ENCODE assay signal across 13 mouse cellular contexts in the genomic region with DNA sequence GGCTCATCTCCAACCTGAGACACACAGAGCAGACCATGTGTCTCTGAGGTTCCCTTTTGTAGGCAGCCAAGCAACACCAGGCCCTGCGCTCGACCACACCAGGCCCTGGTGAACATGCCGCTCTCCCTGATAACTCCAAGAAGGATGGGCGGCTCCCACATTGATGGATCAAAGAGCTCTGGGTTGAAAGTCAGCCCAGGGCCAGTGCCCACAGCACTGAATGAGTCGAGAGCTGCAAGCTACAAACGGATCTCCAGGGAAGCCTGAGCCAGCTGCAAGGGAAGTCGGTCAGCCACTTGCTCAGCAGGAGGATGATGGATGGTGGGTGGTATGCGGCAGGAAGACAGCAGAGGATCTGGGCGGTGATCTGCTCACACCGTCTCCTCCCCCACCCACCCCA. TPM values are rescaled to one million over a fixed set of nuclear protein-coding genes. Genes with fewer than 3 reads are reported as not detected.
DNase-seq lines count a peak whose midpoint lies in the region; ATAC-seq lines count a peak whose summit lies in the region.
"Had no signal": no experiment of that assay in that cellular context is flagged by ENCODE, and none has a peak within 500 bp of the region (broad histone marks: within the 10 kb centered on the region; RNA-seq: fewer than 3 reads in every experiment).

No protein-coding gene starts in this region.

- no peaks in the 10 kb centered on the region for H3K9me3 ChIP-seq in kidney, embryonic 15.5 days (replicated peaks)
- no peaks in the 10 kb centered on the region for H3K9me3 ChIP-seq in midbrain, embryonic 16.5 days (replicated peaks; ENCODE audit: control insufficient read depth, low read length, poor library complexity, severe bottlenecking)
- H3K9me3 ChIP-seq: forebrain, embryonic 10.5 days; hindbrain, embryonic 10.5 days had no signal

- 35% methylated on average over 10 of the region's 10 CpGs for WGBS in kidney, embryonic 15.5 days
- 77% methylated on average over 10 of the region's 10 CpGs for WGBS in midbrain, embryonic 16.5 days

- H3K4me1 ChIP-seq in kidney, embryonic 15.5 days, result no peaks in the 10 kb centered on the region
- no peaks in the 10 kb centered on the region for H3K4me1 ChIP-seq in midbrain, embryonic 16.5 days (ENCODE audit: control insufficient read depth, insufficient read depth, low read length)

- H3K27ac ChIP-seq in kidney, embryonic 15.5 days, result peak overlapping the region; percentile 65
- H3K27ac ChIP-seq in midbrain, embryonic 16.5 days (ENCODE audit: low read length), result no peak overlapping the region

- ATAC-seq in kidney, embryonic 15.5 days (replicated peaks; ENCODE audit: low FRiP score), result peak; percentile 49; the same call in 1 of the 2 replicates
- no peak for ATAC-seq in midbrain, embryonic 16.5 days

- H3K27me3 ChIP-seq in kidney, embryonic 15.5 days, result no peaks in the 10 kb centered on the region
- H3K27me3 ChIP-seq in midbrain, embryonic 16.5 days (ENCODE audit: control insufficient read depth, insufficient read depth, low read depth, low read length), result no peaks in the 10 kb centered on the region
- H3K27me3 ChIP-seq: megakaryocyte, embryonic 14.5 days had no signal

- no peak overlapping the region for H3K4me2 ChIP-seq in kidney, embryonic 15.5 days
- H3K4me2 ChIP-seq in midbrain, embryonic 16.5 days (ENCODE audit: low read length), result no peak overlapping the region

- no peak overlapping the region for H3K9ac ChIP-seq in kidney, embryonic 15.5 days
- no peak overlapping the region for H3K9ac ChIP-seq in midbrain, embryonic 16.5 days (ENCODE audit: low read depth, low read length)

- DNase-seq in embryo, embryonic 10 days (ENCODE audit: low spot score), result peak; percentile 26
- no peak for DNase-seq in embryo, embryonic 11 days
- no peak for DNase-seq in kidney, adult 18-20 months
- peak; percentile 52 for DNase-seq in ES-CJ7 (ENCODE audit: low read depth, low spot score)
- peak; percentile 41 to 67 for DNase-seq in kidney, postnatal 36 days
- DNase-seq in gastrocnemius, adult 18-20 months (ENCODE audit: low spot score), result no peak
- DNase-seq: B cell, adult 2 months; cerebellum, adult 9-10 months had no signal

- no peak overlapping the region for H3K4me3 ChIP-seq in kidney, embryonic 15.5 days (replicated peaks)
- H3K4me3 ChIP-seq in midbrain, embryonic 16.5 days (ENCODE audit: low read depth, low read length), result no peak overlapping the region
- H3K4me3 ChIP-seq: forebrain, embryonic 10.5 days; hindbrain, embryonic 10.5 days; megakaryocyte, embryonic 14.5 days had no signal

- H3K36me3 ChIP-seq in kidney, embryonic 15.5 days, result peaks cover 73% of the 10 kb centered on the region
- H3K36me3 ChIP-seq in midbrain, embryonic 16.5 days (ENCODE audit: control insufficient read depth, insufficient read depth, low read length), result peaks cover 30% of the 10 kb centered on the region

RNA-seq across cellular contexts. Expression of gene Ap5z1, which starts 6.4 kb away (rescaled TPM):
- 10.2 and 12.9 TPM in 2 replicates for polyA plus RNA-seq in kidney, embryonic 15.5 days (2015; fragmentation: Nextera tagmentation; extraction: Ambion mirVana)
- 1 to 10 TPM; 3.0 to 3.8 TPM for total RNA-seq in gastrocnemius, adult 18-20 months (2021)
- polyA plus RNA-seq in midbrain, embryonic 16.5 days (2015; fragmentation: Nextera tagmentation; extraction: Ambion mirVana), result 12.2 and 14.1 TPM in 2 replicates

RNA-seq across cellular contexts. Expression of gene Foxk1, which starts 56.0 kb away (rescaled TPM):
- polyA plus RNA-seq in kidney, embryonic 15.5 days (2015; fragmentation: Nextera tagmentation; extraction: Ambion mirVana), result 6.4 and 7.7 TPM in 2 replicates
- 10 to 100 TPM; 14.5 to 16.4 TPM for total RNA-seq in gastrocnemius, adult 18-20 months (2021)
- 6.0 and 6.7 TPM in 2 replicates for polyA plus RNA-seq in midbrain, embryonic 16.5 days (2015; fragmentation: Nextera tagmentation; extraction: Ambion mirVana)

Comparison
In these comparisons a context has a peak if more than half of its experiments do, and no peak if none do; other contexts are left out.
1. DNase-seq: peak in embryo, embryonic 10 days (single experiment), ES-CJ7 (single experiment) and kidney, postnatal 36 days (2 of 2); none in embryo, embryonic 11 days (single experiment), kidney, adult 18-20 months (single experiment) and gastrocnemius, adult 18-20 months (single experiment).